Mouse (Mus musculus): ENCODE results near the gene Med27. TPM values are rescaled to one million over a fixed set of nuclear protein-coding genes. Genes with fewer than 3 reads are reported as not detected.

Gene Med27
- polyA plus RNA-seq, 1 experiment from 2014 or later = 37.1 TPM

- POLR2A ChIA-PET = no interaction called here
- ATAC-seq (no peak), DNase-seq (ENCODE audit: low read depth, low spot score) (no peak)
- in situ Hi-C loops (cut with MboI; ENCODE audit: low pct_unique_long_range_greater_than_20kb) = no loop called here
- H3K27me3 ChIP-seq = no peaks in the 10 kb centered on the region
- TF ChIP-seq CTCF (IDR thresholded peaks at IDR 0.05) = no peak
- CTCF ChIA-PET = interaction anchor here (0.9 kb wide), 1 partner anchor 75 kb away, joined by 3 read pairs; no protein-coding TSS in a partner anchor
Measured at GRCm38 (mm10) chr2:29491656-29492055, 145.0 kb downstream of the Med27 start.

- DNase-seq (ENCODE audit: low read depth, low spot score) = no peak
- H3K27me3 ChIP-seq = no peaks in the 10 kb centered on the region
- no peak for ATAC-seq
- in situ Hi-C loops (cut with MboI; ENCODE audit: low pct_unique_long_range_greater_than_20kb) = no loop called here
- TF ChIP-seq CTCF (IDR thresholded peaks at IDR 0.05) = no peak
- ChIA-PET CTCF (no interaction called here), POLR2A (no interaction called here)
Measured at GRCm38 (mm10) chr2:29493396-29494031, 146.9 kb downstream of the Med27 start.

GRCm38 (mm10) chr2:29495271-29495670 is 148.7 kb downstream of the Med27 start:
- ATAC-seq = no peak
- H3K27me3 ChIP-seq = no peaks in the 10 kb centered on the region
- in situ Hi-C loops (cut with MboI; ENCODE audit: low pct_unique_long_range_greater_than_20kb) = no loop called here
- CTCF ChIA-PET = interaction anchor here (1.0 kb wide), 1 partner anchor 31 kb away, joined by 3 read pairs; no protein-coding TSS in a partner anchor
- DNase-seq (ENCODE audit: low read depth, low spot score) = no peak
- TF ChIP-seq CTCF (IDR thresholded peaks at IDR 0.05) = no peak
- POLR2A ChIA-PET = no interaction called here

- in situ Hi-C loops (cut with MboI; ENCODE audit: low pct_unique_long_range_greater_than_20kb) = no loop called here
- CTCF ChIA-PET = no interaction called here
- POLR2A ChIA-PET = no interaction called here
- no peak for TF ChIP-seq CTCF (IDR thresholded peaks at IDR 0.05)
- ATAC-seq = no peak
- DNase-seq (ENCODE audit: low read depth, low spot score) = no peak
- no peaks in the 10 kb centered on the region for H3K27me3 ChIP-seq
Measured at GRCm38 (mm10) chr2:29500601-29501350, 154.2 kb downstream of the Med27 start.

GRCm38 (mm10) chr2:29501381-29501780 is 154.8 kb downstream of the Med27 start:
- in situ Hi-C loops (cut with MboI; ENCODE audit: low pct_unique_long_range_greater_than_20kb) = no loop called here

GRCm38 (mm10) chr2:29504848-29505247 is 158.2 kb downstream of the Med27 start:
- DNase-seq (ENCODE audit: low read depth, low spot score) (no peak), ATAC-seq (no peak)
- ChIA-PET CTCF (no interaction called here), POLR2A (no interaction called here)
- in situ Hi-C loops (cut with MboI; ENCODE audit: low pct_unique_long_range_greater_than_20kb) = no loop called here
- TF ChIP-seq CTCF (IDR thresholded peaks at IDR 0.05) = no peak
- no peaks in the 10 kb centered on the region for H3K27me3 ChIP-seq

More at GRCm38 (mm10) chr2:29501381-29501780, 154.8 kb downstream of the Med27 start:
- ChIA-PET POLR2A (no interaction called here), CTCF (no interaction called here)
- DNase-seq (ENCODE audit: low read depth, low spot score) = no peak
- H3K27me3 ChIP-seq = no peaks in the 10 kb centered on the region
- TF ChIP-seq CTCF (IDR thresholded peaks at IDR 0.05) = no peak
- ATAC-seq = no peak

GRCm38 (mm10) chr2:29506411-29506810 is 159.8 kb downstream of the Med27 start:
- DNase-seq (ENCODE audit: low read depth, low spot score) (no peak), ATAC-seq (no peak)
- no peaks in the 10 kb centered on the region for H3K27me3 ChIP-seq
- no peak for TF ChIP-seq CTCF (IDR thresholded peaks at IDR 0.05)
- POLR2A ChIA-PET = no interaction called here
- CTCF ChIA-PET = interaction anchor here (0.8 kb wide), 1 partner anchor 9 kb away, joined by 3 read pairs; no protein-coding TSS in a partner anchor
- in situ Hi-C loops (cut with MboI; ENCODE audit: low pct_unique_long_range_greater_than_20kb) = no loop called here

- no peak for TF ChIP-seq CTCF (IDR thresholded peaks at IDR 0.05)
- in situ Hi-C loops (cut with MboI; ENCODE audit: low pct_unique_long_range_greater_than_20kb) = no loop called here
- DNase-seq (ENCODE audit: low read depth, low spot score) = no peak
- no peak for ATAC-seq
- POLR2A ChIA-PET = interaction anchor here (0.6 kb wide), 1 partner anchor 19 kb away, joined by 5 read pairs; no protein-coding TSS in a partner anchor
- CTCF ChIA-PET = no interaction called here
- no peaks in the 10 kb centered on the region for H3K27me3 ChIP-seq
Measured at GRCm38 (mm10) chr2:29513131-29513530, 166.5 kb downstream of the Med27 start.

- CTCF ChIA-PET = no interaction called here
- in situ Hi-C loops (cut with MboI; ENCODE audit: low pct_unique_long_range_greater_than_20kb) = no loop called here
- ATAC-seq = no peak
- no peak for TF ChIP-seq CTCF (IDR thresholded peaks at IDR 0.05)
- POLR2A ChIA-PET = no interaction called here
- DNase-seq (ENCODE audit: low read depth, low spot score) = no peak
- no peaks in the 10 kb centered on the region for H3K27me3 ChIP-seq
Measured at GRCm38 (mm10) chr2:29514836-29515235, 168.2 kb downstream of the Med27 start.

GRCm38 (mm10) chr2:29515831-29516447 is 169.3 kb downstream of the Med27 start:
- ChIA-PET CTCF (no interaction called here), POLR2A (no interaction called here)
- ATAC-seq = no peak
- in situ Hi-C loops (cut with MboI; ENCODE audit: low pct_unique_long_range_greater_than_20kb) = no loop called here
- H3K27me3 ChIP-seq = no peaks in the 10 kb centered on the region
- DNase-seq (ENCODE audit: low read depth, low spot score) = no peak
- TF ChIP-seq CTCF (IDR thresholded peaks at IDR 0.05) = no peak

- CTCF ChIA-PET = no interaction called here
- in situ Hi-C loops (cut with MboI; ENCODE audit: low pct_unique_long_range_greater_than_20kb) = no loop called here
- H3K27me3 ChIP-seq = no peaks in the 10 kb centered on the region
- POLR2A ChIA-PET = no interaction called here
- no peak for DNase-seq (ENCODE audit: low read depth, low spot score)
- TF ChIP-seq CTCF (IDR thresholded peaks at IDR 0.05) = no peak
- ATAC-seq = no peak
Measured at GRCm38 (mm10) chr2:29516621-29517170, 170.1 kb downstream of the Med27 start.
